Mouse (Mus musculus): ENCODE results near the gene Rps6ka1.

The Rps6ka1 gene

DNA sequence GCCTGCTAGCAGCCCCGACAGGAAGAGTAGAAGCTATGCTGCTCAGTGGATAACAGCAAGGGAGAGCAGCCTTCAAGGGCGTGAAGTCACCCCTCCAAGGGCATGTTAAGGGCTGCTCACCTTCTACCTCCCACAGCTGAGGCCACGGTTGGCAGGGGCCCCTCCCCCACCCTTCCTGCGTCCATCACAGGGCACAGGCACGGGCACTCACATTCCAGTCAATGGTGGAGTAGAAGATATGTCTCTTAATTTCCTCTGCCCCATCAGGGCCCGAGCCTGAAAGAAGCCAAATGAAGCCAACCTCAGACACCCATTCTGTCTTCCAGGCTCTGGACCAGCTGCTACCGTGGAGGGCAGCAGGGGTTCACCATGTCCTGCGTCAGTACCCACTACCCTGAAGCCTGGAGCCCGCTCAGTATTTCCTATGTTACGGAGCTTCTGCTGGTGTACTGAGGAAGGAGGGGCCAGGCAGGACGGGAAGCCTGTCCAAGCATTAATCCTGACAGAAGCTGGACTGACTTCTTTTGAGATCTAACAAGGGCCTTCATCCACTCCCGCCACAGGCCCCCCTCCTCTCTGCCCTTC lies 23.7 kb downstream of the Rps6ka1 start:
- no peak for DNase-seq (ENCODE audit: low read depth)

DNA sequence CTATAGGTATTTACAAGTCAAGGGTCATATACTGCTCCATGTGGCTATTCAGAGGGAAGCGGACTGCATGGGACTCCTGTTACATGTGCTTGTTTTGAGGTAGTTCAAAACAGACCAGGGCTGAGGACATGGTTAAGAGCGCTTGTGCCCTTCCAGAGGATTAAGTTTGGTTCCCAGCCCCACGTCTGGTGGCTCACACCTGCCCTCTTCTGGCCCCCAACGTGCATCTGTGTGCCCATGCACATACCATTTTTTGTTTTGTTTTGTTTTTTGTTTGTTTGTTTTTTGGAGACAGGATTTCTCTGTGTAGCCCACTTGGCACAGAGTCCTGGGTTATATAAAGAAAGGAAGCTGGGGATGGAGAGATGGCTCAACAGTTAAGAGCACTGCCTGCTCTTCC lies 30.1 kb downstream of the Rps6ka1 start:
- DNase-seq (ENCODE audit: low read depth): peak; percentile 45

DNA sequence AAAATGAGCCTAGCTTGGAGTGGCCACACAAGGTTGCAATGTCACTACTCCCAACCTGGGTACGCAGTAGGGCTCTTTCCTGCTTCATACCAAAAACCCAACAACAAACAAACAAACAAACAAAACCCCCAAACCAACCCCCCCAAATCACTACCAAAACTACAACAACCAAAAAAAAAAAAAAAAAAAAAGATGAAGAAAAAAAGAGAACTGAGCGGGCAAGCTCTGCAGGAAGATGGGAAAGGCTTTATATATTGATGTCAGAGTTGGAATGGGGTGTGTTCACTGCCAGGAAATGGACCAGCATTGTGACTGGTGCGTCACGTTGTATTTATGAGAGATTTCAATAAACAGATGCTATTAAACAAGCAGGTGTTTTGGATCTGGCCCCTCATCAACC lies 33.0 kb downstream of the Rps6ka1 start:
- no peak for DNase-seq (ENCODE audit: low read depth)

DNA sequence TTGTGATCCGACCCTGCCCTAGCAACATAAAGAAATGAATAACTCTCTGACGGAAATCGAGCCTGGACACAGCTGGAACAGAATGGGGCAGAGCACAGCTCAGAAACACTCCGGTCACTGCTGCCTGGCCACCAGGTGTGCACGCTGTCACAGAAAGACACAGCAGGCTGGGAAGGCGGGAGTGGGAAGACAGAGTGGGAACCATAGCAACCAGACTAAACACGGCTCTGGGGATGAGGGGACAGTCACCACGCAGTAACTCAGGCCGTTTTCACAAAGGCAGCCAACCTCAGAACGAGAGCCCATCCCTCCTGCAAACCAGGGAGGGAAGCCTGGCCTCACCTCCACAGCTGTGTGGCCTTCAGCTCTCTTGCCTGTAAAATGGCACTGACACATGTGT lies 34.0 kb downstream of the Rps6ka1 start:
- no peak for DNase-seq (ENCODE audit: low read depth)

DNA sequence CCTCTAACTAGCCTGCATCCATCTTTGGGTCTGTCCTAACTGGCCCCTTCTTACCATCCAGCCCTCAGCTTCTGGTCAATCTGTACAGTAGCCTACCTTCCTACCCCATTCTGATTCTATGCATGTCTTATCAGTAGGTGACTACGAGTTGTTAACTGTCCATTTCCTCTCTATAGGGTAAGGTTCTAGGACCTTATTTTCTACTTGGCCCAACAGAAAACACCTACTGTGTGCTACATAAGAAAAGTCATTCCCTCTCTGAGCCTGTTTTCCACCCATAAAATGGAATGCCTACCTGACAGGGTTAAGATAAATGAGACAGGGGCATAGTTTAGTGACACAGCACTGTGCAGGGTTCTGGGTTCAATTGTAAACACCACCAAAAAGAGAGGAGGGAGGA lies 41.0 kb downstream of the Rps6ka1 start:
- no peak for DNase-seq (ENCODE audit: low read depth)

DNA sequence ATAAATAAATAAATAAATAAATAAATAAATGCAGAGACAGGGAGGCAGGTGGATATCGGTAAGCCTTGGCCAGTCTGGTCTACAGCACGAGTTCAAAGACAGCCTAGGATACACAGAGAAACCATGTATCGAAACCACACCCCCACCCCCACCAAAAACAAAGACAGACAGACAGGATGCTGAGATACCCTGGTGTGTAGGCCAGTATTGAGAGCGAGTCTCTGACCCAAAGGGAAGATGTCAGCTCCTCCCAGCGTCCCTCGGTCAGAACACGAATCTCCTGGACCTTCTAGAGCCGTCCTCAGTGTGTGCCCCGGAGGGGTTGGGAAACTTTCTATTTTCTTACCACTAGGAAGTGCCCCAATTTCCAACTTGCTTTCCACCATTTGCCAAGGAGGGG lies 42.5 kb downstream of the Rps6ka1 start:
- DNase-seq (ENCODE audit: low read depth): peak; percentile 61

DNA sequence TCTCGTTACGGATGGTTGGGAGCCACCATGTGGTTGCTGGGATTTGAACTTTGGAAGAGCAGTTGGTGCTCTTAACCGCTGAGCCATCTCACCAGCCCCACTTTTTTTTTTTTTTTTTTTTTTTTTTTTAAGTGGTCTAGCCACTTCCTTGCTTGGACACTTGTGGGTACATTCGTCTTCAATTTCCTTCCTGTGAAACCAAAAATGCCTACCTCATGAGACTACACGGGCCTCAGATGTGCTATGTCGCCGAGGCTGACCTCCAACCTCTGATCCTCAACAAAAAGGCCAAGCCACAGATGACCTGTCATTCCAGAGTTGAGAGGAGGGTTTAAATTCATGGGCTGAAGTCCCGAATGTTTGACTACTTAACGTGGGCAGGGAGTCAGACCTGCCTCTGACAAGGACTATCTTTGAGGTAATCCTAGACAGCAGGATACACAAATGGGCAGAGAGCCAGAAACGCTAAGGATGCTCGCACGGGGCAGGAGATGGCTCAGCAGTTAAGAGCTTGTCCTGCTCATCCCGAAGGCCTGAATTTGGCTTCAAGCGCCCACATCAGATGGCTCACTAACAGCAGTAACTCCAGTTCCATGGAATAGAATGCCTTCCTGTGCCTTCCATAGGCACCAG lies 43.3 kb downstream of the Rps6ka1 start:
- DNase-seq (ENCODE audit: low read depth): peak; percentile 77

DNA sequence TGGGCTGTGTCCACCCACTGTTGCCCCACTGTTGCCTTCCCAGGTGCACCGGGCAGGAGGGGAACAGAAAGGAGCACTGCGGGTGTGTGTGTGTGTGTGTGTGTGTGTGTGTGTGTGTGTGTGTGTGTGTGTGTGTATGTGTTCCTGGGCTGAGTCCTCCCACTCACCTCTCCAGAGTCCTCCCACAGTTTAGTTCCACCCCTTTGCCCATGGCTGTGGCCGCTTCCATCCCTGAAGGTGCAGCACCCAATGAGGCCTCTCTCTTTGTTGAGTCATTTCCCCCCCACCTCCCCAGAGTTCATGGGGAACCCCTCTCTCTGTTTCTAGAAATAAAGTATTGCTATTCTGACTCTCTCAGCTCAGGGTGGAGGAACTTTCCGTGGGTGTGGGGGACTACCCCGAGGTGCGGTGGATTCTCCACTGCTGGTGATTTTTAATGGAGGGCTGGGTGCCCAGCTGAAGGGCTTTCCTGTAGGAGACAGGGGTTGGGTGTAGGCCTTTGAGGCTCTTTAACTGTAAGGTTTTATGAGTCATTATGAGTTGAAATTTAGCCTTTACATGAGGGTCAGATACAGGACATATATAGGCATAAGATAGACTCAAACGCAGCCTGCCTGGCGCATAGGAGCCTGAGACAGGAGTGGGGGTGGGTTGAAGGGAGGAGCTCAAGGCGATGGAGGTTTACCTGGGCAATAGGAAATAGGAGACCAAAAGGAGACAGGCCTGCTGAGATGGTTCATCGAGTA lies 44.4 kb downstream of the Rps6ka1 start:
- DNase-seq (ENCODE audit: low read depth): peak; percentile 93

DNA sequence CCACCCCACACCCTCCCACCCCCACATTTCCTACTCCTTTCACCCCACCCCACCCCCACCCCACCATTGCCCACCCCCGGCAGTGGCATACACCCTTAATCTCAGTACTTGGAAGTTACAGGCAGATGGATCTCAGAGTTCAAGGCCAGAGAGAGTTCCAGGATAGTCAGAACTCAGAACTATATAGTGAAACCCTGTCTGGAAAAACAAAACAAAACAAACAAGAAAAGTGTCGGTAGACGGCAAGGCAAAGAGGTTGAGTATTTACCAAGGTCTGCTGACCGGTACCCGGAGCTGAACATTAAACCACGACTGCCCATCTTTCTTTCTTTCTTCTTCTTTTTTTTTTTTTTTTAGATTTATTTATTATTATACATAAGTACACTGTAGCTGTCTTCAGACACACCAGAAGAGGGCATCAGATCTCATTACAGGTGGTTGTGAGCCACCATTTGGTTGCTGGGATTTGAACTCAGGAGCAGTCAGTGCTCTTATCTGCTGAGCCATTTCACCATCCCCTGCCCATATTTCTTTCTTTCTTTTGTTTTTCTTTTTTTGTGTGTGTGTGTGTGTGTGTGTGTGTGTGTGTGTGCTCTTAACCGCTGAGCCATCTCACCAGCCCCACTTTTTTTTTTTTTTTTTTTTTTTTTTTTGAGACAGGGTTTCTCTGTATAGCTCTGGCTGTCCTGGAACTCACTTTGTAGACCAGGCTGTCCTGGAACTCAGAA lies 45.7 kb downstream of the Rps6ka1 start:
- peak; percentile 64 for DNase-seq (ENCODE audit: low read depth)

DNA sequence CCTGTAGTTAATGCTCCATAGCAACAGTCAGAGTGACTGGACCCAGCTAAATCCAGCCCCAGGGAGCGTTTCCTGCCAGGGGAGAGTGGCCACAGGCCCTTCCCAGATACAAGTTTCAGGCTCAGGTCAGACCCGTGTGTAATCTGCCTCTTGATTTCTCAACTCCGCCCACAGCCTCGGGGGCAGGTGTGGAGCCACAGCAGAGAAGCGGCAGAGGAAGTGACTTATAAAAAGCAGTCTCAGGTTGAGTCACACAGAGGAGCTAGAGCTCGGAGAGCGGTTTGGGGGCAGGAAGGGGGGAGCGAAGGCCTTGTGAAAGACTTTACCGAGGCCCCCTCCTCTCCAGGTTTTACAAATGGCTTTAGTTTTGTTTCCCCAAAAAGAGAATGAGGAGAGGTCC lies 46.6 kb downstream of the Rps6ka1 start:
- DNase-seq (ENCODE audit: low read depth): peak; percentile 97

DNA sequence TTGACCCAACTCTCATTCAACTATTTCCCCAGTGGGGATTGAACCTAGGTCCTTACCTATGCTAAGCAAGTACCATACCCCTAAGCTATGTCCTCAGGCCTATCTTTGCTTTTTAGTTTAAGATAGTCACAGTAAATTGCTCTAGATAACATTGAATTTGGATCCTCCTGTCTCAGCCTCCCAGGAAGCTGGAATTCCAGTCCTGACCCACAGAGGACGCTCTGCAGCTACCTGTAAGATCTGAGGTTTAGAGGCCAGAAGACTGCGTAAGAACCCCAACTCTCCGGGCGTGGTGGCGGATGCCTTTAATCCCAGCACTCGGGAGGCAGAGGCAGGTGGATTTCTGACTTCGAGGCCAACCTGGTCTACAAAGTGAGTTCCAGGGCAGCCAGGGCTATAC lies 47.1 kb downstream of the Rps6ka1 start:
- DNase-seq (ENCODE audit: low read depth): peak; percentile 79

DNA sequence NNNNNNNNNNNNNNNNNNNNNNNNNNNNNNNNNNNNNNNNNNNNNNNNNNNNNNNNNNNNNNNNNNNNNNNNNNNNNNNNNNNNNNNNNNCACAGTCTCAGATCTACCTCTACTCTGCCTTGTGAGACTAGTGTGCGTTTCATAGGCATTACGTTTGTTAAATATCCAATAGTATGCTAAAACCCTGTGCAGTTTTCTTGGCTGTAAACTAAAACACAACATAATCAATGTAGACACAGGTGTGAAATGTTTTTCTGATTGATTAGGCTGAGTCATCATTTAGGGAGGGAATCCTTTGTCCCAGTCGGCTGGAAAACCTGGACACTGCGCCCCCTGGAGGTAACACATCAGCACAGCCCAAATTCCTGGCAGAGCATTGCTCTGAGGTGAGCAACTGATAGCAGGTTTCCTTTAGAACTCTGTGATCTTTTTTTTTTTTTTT lies 48.2 kb downstream of the Rps6ka1 start:
- peak; percentile 68 for DNase-seq (ENCODE audit: low read depth)

DNA sequence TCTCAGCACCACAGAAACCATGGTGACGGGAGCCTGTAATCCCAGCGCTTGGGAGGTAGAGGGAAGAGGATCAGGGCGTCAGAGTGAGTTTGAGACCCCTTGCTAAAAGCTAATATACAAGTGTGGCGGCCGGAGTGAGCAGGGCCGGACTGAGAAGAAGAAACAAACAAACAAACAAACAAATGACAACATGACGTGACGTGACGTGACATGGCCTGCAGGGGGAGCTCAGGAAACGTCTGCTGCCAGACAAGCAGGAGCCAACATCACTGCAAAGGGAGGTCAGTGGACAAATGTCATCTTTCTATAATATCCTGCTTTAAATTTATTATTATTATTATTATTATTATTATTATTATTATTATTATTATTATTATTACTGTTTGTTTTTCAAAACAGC lies 51.0 kb downstream of the Rps6ka1 start:
- DNase-seq (ENCODE audit: low read depth): peak; percentile 83

DNA sequence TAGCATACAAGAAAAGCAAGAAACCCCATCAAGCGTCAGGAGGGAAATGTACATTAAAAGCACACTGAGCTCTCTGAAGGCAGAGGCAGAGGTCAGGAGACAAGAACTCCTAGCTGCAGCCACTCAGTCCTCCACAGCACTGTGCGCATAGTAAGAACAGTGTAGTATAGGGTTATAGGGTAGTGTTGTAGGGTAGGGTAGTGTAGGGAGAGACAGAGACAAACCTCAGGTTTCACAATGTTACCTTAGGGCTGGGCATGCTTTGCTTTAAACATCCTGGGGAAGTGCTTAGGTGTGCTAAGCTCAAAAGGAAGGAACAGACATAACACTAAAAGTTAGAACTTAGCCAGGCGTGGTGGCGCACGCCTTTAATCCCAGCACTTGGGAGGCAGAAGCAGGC lies 52.4 kb downstream of the Rps6ka1 start:
- DNase-seq (ENCODE audit: low read depth): peak; percentile 51

DNA sequence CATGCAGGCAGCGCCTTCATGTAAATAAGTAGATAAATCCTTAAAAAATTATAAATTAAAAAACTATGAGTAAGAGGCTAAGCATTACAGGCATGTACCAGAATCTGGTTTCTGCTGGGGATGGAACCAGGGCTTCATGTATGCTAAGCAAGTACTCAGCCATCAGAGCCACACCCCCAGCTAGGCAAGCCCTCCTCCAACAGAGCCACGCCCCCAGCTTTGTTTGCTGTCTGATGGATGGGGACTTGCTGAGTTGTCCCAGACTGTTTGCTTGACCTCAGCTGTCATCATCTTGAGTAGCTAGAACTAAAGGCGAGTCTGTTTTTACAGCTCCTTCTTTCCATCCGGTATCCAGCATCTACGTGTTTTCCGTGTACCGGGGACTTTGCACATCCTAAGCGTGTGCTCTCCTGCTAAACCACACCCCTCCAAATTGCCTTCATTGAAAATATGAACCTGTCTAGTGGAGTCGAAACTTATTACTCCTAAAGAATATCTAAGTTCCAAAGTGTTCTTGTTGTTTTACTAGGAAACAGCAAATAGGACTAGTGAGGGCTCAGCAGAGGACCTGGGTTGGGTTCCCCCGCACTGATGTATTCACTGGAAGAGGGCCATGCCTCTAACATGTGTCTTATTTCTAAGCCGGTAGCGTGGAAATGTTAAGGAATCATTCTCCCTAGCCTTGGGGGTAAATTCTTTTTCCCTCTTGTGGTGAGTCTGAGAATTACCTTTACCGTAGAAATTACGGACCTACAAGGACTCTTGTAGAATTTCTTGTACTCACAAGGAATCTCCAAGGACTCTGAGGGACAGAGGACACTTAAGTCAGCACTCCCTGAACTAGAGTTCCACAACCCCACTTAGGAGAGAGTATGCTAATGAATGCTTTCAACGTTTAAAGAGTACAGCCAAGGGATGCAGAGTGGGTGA lies 54.4 kb downstream of the Rps6ka1 start:
- peak; percentile 62 for DNase-seq (ENCODE audit: low read depth)

DNA sequence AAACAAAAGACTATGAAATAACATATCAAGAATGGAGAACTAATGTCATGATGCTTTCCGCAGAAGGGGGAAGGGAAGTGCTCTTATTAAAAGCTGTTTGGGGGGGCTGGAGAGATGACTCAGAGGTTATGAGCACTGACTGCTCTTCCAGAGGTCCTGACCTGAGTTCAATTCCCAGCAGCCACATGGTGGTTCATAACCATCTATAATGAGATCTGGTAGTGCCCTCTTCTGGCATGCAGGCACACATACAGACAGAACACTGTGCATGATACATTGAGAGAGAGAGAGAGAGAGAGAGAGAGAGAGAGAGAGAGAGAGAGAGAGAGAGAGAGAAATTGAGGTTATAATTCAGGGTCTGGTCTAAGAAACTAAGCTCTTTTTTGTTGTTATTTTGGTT lies 57.1 kb downstream of the Rps6ka1 start:
- DNase-seq (ENCODE audit: low read depth): peak; percentile 62

DNA sequence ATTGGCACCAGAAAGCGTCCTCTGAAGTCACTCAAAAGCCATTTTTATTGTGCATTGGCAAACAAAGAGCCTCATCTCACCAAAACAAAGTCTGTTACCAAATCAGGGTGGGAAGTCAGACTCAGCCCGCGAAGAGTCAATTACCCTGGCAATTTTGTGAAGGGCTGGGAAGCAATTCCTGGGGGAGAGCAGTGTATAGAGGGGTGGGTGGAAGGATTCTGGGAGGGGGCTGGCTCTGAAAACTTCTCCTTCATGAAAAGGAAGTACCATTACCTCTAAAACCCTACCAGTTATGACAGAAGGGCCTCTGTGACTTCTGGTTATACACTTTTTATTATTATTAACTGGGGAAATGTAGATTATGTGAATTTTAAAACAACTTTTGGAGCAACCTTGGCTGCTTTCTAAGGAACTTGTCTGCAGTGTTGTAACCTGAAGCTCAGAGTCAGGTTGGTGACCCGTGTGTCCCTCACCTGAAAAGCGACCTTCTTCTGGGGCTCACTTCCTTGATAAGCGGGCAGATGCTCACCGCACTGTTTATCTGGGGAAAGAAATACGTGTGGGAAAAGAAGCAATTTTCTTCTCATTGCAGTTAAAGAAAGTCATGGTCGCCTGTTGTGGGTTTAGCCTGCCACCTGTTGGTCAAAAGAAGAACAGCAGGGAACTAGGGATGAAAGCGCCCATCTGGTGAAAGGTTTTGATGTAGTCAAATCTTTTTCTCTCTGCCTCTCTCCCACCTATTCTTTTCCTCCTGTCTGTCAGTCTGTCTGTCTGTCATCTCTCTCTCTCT lies 58.1 kb downstream of the Rps6ka1 start:
- peak; percentile 91 for DNase-seq (ENCODE audit: low read depth)

DNA sequence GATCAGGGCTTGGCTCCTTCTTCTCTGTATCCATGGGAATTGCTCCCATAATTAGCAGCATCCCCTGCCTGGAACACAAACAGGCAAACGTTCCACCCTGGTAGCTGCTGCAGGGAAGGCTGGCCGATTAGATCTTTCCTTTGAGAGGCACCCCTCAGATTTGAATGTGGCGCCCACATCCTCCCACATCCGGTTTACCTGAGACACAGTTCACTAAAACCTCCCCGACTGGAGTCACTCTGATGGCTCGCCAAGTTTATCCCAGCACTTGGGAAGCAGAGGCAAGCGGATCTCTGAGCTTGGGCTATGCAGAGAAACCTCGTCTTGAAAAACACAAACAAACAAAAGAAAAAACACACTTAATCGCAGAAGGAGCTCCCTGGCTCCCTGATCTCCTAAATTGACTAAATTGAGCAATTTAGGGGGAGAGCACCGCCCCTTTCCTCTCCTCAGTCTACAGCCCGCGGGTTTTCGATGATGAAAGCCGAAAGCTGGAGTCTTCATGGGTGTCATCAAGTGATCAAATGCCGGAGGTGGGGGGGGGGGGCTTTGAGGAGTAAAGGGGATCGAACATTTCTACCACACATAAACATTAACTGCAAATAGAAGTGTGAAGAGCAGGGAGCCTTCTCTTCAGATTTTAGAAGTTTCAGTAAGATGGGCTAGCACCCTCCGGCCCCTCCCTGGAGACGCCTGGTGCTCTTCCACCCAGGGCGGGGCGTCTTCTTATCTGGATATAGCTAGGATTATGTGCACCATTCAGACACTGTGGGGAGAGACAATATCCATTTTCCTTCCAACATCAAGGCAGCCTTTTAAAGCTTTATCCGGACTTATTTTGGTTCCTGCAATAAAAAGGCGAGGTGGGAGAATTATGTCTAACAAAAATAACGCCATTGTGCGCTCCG lies 59.5 kb downstream of the Rps6ka1 start:
- peak; percentile 68 for DNase-seq (ENCODE audit: low read depth)

DNA sequence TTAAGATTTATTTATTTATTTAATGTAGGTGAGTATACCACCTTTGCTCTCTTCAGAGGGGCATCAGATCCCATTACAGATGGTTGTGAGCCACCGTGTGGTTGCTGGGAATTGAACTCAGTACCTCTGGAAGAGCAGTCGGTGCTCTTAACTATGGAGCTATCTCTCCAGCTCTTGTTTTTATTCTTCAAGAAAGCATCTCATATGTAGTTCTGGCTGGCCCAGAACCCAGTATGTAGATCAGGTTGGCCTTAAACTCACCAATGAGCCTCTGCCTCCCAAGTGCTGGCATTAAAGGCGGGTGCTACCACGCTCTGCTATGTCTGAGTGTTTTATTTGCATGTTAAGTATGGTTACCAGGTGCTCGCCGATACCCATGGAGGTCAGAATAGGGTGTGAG lies 60.2 kb downstream of the Rps6ka1 start:
- no peak for DNase-seq (ENCODE audit: low read depth)

DNA sequence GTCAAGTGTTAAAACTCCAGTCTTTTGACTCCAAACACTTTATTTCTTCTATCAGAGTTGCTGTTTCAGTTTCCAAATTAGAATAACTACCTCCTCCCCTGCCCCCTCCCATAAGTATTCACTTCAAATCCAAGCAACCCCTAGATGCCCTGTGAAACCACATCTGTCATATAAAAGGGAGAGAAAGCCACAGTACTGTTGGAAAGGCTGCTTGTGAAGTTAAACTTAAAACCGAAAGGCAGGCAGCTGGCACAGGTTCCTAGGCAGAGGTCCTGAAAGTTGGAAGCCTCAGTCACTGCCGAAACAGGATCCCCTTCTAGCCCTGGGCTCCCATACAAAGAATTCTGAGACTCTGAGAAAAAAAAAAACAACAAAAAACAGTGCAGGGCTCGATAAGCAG lies 61.9 kb downstream of the Rps6ka1 start:
- peak; percentile 41 for DNase-seq (ENCODE audit: low read depth)
